Mouse (Mus musculus) bone marrow macrophage, adult 2 months (primary cell): Measurements from ENCODE around the gene Gpbp1l1.

Experiments
- CTCF ChIP-seq: IDR thresholded peaks from 2 replicates; pipeline ENCODE4 v1.5.1; 2012; ENCODE audit warnings: low read depth, mild to moderate bottlenecking, low read length, moderate library complexity
- POLR2A ChIP-seq: IDR thresholded peaks from 2 replicates; pipeline ENCODE4 v1.6.1; 2012; ENCODE audit warnings: mild to moderate bottlenecking, low read depth, low read length, borderline replicate concordance

GRCm38 (mm10) chr4:116558151-116558882, 859 bp downstream of the Gpbp1l1 start:
- TF ChIP-seq POLR2A: no peak
- TF ChIP-seq CTCF: no peak
